Mouse (Mus musculus): ENCODE measurements around the gene Tmem108. TPM values are rescaled to one million over a fixed set of nuclear protein-coding genes. Genes with fewer than 3 reads are reported as not detected.

Gene Tmem108
- total RNA-seq, 2 experiments from 2014 or later = 0.07 to 0.29 TPM

DNA sequence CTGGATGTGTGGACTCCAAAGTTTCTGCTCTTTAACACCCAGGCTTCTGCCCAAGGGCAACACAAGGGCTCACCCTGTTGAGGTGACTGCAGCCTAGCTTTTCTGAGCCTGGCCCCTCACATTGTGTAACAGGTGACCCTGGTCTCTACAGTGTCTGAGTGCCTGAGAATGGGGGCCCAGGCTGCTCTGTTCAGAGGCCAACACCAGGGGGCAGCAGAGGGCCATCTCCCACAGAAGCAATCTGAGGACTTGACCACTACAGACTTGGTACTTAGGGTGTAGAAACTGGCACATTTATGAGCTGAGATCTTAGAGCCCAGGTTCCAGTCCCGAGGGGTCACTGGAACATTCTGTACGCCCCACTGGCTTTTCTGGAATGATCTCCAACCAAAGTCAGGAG lies 271.2 kb downstream of the Tmem108 start:
- DNase-seq = peak; percentile 69
- intact Hi-C loops (cut with DNase I; ENCODE audit: low total_unique reads) = loop anchor here (5.0 kb wide), 2 partner anchors 132 to 267 kb away; no protein-coding TSS in a partner anchor

DNA sequence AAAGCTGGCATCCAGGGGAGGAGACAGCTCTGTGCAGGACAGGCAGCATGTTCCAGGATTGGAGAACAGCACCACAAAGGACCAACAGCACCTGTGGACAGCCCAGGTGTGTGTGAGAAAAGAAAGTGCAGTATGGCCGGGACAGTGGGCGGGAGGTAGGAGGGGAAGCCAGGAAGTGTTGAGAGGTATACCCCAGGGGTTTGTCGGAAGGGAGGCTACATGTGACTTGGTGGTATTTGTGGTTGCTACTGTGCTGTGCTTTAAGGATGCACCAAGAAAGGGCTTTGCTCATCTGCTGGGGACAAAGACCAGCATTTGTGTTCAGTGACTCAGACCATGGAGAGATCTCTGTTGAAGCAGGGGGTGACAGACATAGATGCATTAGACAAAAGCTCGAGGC lies 271.8 kb downstream of the Tmem108 start:
- no peak for DNase-seq
- intact Hi-C loops (cut with DNase I; ENCODE audit: low total_unique reads) = loop anchor here (5.0 kb wide), 2 partner anchors 132 to 267 kb away; no protein-coding TSS in a partner anchor

DNA sequence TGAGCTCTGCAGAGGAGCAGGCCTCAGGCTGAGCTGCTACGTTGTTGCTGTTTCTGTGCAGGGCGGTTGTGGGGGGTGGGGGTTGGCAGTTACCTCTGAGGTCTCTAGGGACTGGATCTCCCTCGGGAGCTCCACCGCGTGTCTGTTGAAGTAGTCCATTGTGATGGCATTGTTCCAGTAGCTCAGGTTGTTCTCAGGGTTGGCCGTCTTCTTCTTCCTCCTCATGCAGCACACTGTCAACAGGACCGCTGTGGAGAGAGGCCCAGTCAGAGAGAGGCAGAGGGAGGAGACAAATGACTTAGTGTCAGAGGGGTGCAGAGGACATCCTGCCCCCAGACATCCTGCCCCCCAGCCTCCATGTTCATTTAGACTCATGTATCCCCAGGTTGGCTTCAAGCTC lies 272.5 kb downstream of the Tmem108 start:
- intact Hi-C loops (cut with DNase I; ENCODE audit: low total_unique reads) = no loop called here
- no peak for DNase-seq

DNA sequence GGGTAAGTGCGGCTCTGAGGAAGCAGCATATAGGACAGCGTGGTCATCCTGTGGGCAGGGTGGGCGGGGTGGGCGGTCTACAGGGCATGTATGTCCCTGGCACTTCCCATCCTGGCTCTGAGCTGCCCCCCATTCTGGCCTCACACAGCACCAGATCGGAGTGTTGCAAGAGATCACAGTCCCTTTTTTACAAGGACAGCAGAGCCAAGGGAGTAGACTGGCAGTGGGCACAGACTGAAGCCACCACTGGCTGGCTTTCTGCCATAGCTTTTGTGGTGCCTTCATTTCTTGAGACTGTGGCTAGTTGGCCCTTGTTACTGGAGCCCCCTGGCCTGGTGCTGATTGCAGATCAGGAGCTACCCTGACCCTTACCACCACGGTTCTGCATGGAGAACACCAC lies 275.4 kb downstream of the Tmem108 start:
- DNase-seq = no peak
- intact Hi-C loops (cut with DNase I; ENCODE audit: low total_unique reads) = no loop called here

DNA sequence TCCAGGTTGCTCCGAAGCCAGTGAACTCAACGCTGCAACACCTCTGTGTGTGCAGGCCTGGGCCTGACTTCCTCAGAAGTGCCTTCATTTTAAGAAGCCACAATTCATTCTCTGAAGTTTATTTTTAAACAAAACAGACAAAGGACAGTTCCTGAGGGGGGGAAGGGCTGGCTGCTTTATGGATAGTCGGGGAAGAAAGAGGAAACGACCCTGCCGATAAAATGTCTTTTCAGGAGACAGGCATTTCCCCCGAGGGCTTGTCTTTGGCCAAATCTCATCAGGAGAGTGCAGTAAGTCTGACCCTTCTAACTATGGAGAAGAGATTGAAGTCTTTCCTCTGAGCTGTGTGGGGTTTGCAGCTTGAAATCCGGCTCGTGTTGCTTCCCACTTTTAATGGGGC lies 276.0 kb downstream of the Tmem108 start:
- intact Hi-C loops (cut with DNase I; ENCODE audit: low total_unique reads) = no loop called here
- no peak for DNase-seq

DNA sequence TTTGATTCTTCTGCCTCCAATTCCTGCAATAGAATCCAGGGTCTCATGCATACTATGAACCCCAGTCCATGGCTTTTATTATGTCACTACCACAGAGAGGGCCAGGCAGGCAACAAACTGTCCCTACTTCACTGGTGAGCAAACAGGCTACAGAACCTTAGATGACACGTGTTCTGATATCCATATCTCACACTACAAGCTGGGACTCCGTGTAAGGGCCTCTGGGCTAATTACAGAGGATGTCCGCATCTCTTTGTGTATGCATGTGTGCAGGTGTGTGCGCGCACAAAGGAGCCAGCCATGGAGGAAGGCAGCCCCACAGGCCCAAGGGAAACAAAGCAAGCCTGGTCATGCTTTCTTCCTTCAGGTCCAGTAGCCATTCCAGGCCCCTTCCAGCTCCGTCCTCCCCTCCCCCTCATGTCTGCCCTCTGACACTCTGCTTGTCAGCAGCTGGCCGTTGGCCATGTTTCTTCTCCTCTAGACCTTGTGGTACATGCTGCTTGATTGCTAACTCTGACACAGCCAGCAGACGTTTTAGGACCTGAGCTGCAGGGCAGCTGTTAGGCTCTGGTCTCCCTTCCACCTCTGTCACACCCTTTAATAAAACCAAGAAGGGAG lies 280.9 kb downstream of the Tmem108 start:
- no peak for DNase-seq
- intact Hi-C loops (cut with DNase I; ENCODE audit: low total_unique reads) = no loop called here

DNA sequence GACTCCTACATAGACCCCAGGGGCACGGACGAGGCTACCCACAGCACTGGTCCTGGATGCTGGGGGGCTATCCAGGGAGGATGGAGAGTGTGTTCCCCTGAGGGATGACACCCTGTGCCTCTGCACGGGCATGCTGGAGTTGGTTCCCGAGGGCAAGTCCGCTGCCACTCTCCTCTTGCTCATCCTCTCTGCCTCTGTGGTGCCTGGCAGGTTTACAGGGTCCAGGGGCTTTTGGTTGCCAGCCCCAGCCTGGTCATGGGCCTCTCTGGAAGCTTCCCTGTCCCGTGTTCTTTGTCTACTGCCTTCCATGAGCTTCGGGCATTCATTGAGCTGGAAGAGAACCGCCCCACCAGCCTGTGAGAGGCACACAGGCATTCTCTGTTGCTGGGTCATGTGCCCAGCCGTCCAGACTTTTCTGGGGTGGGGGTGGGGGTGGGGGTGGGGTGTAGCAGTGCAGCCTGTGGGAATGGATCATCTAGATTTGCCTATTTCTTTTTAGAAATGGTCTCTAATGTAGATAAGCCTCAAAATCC lies 281.5 kb downstream of the Tmem108 start, which contains the start of gene Bfsp2:
Bfsp2 (minus strand) TSS at position 377 of the 533 bp plus-strand sequence.
- intact Hi-C loops (cut with DNase I; ENCODE audit: low total_unique reads) = no loop called here
- no peak for DNase-seq

DNA sequence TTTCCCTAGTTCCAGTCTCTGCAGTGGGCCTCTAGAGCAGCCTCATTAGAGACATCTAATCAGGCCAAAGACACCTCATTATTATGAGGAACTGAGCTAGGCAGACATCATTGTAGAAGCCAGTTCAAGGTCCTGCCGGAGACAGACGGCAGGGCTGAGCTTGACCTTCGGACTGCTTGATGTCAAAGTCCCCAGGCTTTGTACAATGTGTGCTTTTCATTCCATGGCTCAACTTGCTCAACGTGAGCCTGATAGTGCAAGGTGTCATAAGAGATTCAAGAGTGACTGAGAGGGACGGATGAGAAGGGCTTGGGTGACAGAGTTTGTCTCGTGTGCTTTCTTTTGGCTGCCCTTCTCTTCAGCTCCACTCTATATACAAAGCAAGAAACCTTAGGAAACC lies 286.2 kb downstream of the Tmem108 start:
- DNase-seq = no peak
- intact Hi-C loops (cut with DNase I; ENCODE audit: low total_unique reads) = no loop called here

DNA sequence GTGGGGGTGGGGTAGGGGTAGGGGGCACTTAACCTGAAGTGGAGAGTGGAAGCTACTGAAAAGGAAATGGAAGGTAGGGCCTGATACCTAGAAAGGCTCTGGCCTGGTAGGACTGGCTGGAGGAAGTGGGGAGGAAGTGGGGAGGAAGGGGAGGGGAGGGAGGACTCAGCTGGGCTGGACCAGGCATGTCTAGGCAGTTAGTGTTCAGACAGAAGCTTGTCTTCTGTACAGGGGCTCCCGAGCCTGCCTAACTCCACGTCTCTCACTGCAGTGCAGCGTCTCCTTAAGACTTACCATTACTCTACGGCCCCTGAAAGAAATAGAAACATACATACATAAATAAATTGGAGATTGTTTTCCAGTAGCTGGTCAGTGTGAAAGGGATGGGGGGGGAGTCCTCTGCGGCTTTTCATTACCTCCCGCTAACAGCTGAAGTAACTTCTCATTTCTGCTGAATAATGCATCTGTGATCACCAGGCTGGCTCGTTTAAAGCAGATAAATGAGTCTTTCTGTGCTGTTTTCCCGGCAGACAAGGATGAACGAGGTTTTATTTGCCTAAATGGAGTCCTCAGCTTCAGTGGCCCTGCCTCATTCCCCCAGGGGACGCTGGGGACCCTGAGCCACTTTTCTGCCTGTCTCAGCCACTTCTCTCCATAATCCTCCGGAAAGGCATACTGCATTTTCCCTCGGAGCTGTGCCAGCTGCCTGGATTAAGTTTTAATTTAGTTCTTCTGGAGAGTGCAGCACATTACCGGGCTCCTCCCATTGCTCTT lies 287.5 kb downstream of the Tmem108 start:
- intact Hi-C loops (cut with DNase I; ENCODE audit: low total_unique reads) = no loop called here
- no peak for DNase-seq

DNA sequence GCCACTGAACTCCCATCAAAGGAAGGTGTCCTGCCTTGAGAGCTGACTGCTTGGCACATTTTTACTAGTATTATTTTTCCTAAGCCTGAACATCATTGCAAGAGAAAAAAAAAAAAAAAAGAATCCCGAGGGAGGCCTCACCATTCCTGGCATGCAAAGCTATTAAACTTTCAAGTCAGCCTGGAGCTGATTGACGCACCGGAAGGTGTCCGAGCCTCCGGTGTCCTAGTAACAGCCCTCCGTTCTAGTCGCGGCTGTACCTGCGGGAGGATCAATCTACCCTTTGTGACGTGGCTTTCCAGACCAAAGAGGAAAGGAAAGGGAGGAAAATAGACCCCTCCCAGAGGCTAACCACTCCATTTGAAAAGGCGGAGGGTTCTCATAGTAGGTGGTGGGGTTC lies 289.9 kb downstream of the Tmem108 start:
- intact Hi-C loops (cut with DNase I; ENCODE audit: low total_unique reads) = no loop called here
- no peak for DNase-seq

DNA sequence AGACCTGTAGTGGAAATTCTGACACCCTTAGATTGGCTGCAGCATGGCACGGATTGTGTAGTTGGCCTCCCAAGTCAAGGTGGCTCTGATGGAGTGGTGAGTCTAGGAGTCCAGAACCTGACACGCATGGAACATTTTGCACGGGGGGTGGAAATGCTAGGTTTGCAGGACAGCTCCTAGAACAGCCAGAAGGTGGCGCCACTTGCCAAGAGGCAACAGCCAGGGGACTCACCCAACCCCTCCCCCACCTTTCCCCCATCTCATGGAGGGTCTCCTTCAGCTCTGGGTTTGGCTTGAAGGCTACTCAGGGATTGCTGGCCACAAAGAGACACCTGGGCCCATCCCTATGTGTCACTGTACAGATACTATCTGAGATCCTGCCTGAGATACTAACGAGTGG lies 292.1 kb downstream of the Tmem108 start:
- intact Hi-C loops (cut with DNase I; ENCODE audit: low total_unique reads) = no loop called here
- DNase-seq = no peak

DNA sequence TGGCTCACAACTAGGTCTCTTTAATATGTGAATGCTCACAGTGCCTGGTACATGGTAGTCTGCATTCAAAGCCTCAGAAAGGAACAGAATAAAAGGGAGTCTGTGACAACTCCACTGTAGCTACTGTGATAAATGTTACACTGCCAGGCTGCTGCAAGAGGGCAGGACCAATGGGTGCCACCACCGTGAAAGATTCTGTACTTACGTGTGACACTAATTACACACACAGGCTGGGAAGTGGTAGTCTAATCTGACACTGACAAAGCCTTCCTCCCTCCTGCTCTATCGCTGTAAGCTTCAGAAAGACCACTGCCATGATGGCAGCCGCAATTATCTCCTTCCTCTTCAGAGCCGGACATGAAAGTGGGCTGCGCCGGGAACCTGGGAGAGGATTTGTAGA lies 292.7 kb downstream of the Tmem108 start:
- intact Hi-C loops (cut with DNase I; ENCODE audit: low total_unique reads) = no loop called here
- DNase-seq = no peak

DNA sequence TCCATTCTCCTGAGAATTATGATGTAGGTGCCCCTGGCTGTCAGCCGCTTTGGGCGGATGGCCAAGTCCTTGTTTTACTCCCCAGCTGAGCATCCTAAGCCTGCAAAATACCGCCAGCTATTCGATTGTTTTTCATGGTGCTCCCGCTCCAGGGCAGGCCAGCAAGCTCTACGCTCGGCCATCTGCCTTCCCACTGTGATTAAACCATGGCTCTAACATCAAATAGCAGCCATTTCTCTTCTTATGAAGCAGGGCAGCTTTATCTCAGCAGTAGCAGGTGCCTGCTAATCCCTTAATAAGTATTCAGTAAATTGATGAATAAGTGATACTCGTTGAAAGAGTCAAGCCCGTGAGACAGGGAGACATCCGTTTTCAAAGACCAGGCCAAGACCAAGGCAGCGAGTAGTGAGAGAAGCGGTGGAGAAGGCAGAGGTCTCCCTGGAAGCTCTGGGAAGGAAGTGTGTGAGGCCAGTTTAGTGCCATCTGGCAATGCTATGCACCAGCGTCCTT lies 295.9 kb downstream of the Tmem108 start:
- DNase-seq = no peak
- intact Hi-C loops (cut with DNase I; ENCODE audit: low total_unique reads) = no loop called here

DNA sequence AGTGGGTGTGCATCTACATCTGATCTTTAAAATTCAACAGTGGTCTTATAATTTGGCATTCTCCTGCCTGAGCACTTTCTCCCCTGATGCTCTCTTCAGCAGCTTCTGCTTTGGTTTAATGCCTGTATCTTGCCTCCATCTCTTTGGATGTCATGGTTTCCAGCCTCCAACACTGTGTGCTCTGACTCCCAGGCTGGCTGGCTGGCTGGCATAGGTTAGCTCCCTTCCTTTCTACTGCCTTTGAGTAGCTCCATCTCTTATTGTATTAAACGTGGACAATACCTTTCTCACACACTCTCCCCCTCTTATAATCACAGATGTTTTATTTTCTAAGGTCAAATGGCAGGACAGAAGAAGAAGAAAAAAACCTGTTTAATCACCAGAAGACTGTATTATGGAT lies 296.3 kb downstream of the Tmem108 start:
- DNase-seq = no peak
- intact Hi-C loops (cut with DNase I; ENCODE audit: low total_unique reads) = no loop called here

DNA sequence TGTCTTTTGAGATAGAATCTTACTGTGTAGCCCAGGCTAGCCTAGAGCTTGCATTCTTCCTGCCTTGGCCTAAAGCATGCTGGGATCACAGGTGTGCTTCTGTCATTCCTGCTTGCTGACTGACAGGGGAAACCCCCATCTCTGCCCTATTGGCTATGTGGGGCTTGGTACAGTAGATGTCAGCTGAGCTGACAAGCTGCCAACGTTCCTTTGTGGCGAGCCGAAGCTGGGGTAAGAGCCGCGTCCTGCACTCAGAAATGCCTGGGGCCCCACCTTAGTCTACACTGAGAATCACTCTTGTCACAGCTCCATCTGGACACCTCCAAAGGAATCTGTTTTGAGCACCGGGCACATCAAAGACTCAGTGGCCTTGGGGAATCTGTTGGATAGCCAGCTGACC lies 297.8 kb downstream of the Tmem108 start:
- intact Hi-C loops (cut with DNase I; ENCODE audit: low total_unique reads) = no loop called here
- DNase-seq = no peak

DNA sequence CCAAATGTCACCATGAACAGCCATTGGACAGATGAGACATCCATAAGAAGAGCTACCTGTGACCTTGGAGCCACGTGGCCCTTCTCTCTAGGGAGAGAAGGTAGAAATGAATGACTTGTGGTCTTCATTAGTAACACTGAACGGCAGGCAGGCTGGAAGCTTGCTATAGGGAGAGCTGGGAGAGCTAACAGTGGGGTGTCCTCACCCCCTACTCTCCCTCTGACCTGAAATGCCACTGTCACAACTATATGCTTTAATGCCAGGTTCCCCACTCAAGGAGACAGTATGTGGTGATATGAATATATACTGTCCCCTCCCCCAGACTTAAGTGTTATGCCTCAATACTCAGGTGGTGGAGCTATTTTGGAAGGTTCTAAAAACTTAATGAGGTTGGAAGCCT lies 301.8 kb downstream of the Tmem108 start:
- intact Hi-C loops (cut with DNase I; ENCODE audit: low total_unique reads) = no loop called here
- no peak for DNase-seq

DNA sequence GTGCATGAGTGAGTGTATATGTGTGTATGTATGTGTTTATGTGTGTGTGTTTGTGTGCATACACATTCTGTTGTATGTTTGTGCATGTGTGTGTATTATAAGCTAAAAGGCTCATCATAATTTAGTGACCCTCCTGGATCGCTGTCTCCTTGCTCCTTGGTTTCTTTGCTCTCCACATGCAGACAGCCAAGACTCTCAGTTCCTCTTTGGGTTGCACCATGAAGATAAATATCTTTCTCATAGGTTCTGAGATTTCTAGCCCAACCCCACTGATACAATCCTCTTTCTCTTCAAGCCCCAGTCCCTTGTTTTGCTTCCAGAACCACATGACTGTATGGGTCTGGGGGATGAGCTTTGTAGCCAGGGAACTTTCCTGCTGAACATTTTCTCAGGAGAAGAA lies 302.3 kb downstream of the Tmem108 start:
- no peak for DNase-seq
- intact Hi-C loops (cut with DNase I; ENCODE audit: low total_unique reads) = no loop called here

DNA sequence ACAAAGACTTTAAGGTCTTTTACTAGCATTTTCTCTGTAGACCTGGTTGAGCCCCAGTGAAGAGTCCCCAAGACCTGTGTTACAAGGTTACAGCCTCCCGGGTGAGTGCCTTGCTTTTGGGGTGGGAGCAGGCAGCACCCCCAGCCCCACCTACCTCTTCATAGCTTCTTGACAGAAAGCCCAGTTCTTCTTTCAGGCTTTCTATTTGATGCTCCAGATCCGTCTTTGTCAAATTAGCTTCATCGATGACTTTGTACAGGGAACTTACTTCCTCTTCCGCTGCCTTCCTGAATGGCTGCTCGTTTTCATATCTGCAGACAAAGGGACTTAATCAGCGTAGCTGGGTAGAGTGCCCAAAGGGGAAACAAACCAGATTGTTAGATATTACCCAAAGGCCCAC lies 312.0 kb downstream of the Tmem108 start:
- intact Hi-C loops (cut with DNase I; ENCODE audit: low total_unique reads) = no loop called here
- DNase-seq = no peak

DNA sequence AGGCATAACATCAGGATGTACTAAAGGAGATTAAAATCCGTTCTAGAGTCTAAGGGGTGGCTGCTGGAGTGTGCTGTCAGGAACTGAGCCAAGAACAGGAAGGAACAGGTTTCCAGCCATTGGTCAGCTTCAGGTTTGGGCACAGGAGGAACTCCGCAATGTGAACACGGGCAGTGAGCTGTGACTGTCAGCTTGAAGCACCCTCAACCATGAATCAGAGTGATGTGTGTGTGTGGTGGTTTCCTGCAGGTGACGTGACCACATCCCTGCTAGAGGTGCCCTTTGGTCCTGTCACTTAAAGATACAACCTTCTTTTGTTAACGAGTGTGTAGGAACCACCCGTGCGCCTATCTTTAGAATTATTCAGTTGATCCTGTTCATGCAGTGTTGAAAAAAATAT lies 312.5 kb downstream of the Tmem108 start:
- intact Hi-C loops (cut with DNase I; ENCODE audit: low total_unique reads) = no loop called here
- no peak for DNase-seq

DNA sequence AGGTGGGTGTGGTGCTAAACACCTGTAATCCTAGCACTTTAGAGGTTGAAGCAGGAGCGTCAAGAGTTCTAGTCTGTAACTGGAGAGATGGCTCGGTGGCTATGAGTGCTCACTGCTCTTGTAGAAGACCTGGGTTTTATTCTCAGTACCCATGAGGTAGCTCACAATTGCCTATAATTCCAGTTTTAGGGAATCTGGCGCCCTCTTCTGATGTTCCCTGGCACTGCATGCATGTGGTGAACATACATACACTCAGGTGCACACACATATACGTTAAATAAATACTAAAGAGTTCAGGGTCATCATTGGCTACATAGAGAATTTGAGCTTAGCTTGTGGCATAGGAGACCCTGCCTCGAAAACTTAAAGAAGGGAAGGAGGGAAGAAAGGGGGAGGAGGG lies 317.0 kb downstream of the Tmem108 start:
- DNase-seq = no peak
- intact Hi-C loops (cut with DNase I; ENCODE audit: low total_unique reads) = no loop called here

DNA sequence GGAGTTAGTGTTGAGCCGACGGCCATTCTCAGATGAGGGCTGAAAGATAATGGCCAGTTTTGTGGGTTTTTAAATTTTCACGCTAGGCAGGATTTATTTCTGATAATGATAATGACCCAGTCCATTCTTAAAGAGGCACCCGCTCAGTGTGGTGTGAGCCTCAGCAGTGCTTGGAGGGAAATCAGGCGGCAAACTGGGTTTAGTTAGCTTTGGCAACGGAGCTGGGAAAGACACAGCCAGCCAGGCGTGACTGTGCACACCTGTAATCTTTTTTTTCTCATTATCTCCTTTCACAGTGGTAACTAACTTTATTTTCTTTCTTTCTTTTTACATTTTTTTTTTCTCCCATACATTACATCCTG lies 317.8 kb downstream of the Tmem108 start:
- DNase-seq = no peak
- intact Hi-C loops (cut with DNase I; ENCODE audit: low total_unique reads) = no loop called here

Data from gastrocnemius, postnatal 14 days (tissue).